Mouse (Mus musculus): ENCODE measurements around the gene Gcm2.

The Gcm2 gene

GRCm38 (mm10) chr13:41079421-41079780, 31.4 kb downstream of the Gcm2 start, which contains the start of gene Mak:
Gene Mak, minus strand, starts transcription at chr13:41079706.
- peak; percentile 69 for DNase-seq (ENCODE audit: low spot score)

- DNase-seq (ENCODE audit: low spot score) = no peak
Observed at GRCm38 (mm10) chr13:41078690-41079420, 32.0 kb downstream of the Gcm2 start.

GRCm38 (mm10) chr13:41077921-41078320, 32.9 kb downstream of the Gcm2 start:
- no peak for DNase-seq (ENCODE audit: low spot score)

GRCm38 (mm10) chr13:41073819-41074218, 37.0 kb downstream of the Gcm2 start:
- no peak for DNase-seq (ENCODE audit: low spot score)

- DNase-seq (ENCODE audit: low spot score) = no peak
Observed at GRCm38 (mm10) chr13:41071617-41072016, 39.2 kb downstream of the Gcm2 start.

DNA sequence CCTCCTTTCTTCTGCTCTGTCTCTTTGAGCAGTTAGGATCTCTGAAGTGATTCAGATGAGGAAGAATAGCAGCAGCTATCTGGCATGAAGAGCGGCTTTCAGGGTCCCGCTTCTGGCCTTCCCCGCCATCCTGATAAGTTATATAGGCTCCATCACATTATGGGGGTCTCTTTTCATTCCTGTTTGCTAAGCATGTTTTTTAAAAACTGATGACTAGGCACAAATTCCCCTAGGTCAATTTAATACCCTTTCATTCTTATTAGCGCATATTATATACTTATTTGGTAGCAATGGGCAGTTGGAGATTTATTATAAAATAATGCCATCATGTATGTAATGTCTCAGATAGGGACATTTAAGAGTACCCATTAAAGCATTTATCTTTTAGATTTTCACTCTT, 43.2 kb downstream of the Gcm2 start:
- DNase-seq (ENCODE audit: low spot score) = no peak

DNA sequence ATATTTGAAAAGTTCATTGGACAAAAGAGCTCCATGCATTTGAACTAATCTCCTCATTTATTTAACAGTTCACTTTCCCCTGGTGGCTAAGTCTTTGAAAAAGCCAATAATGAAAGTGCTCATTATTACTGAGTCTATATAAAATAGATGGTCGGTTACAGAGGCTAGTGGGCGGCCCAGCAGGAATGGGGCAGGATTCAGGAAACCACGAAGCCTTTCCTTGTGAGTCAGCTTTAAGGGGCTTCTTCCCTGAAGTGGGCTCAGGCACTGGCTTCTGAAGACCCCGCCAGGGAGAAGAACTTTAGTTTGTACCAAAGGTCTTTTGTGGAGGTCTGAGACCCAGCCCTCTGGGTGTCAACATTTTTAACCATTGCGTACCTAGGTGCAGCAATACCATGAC, 58.9 kb downstream of the Gcm2 start:
- DNase-seq (ENCODE audit: low spot score) = no peak
